Mouse (Mus musculus) thymus, adult 2 months (tissue): ENCODE measurements around the gene Zfp715.
"Not testable (repeated sequence)": the region's sequence is repeated elsewhere in the genome, so short reads cannot be mapped to it uniquely, and the experiment has no call there.

ENCODE experiments used
- CTCF ChIP-seq: fragments of 200-500 bp; IDR thresholded peaks from 2 replicates; pipeline ENCODE4 v1.5.1; 2012; ENCODE audit warnings: mild to moderate bottlenecking, control low read depth, low read length, moderate library complexity, borderline replicate concordance; ENCODE audit not compliant: control insufficient read depth, poor library complexity, insufficient read depth; ENCODE audit errors: extremely low read depth
- POLR2A ChIP-seq: fragments of 200-500 bp; IDR thresholded peaks from 2 replicates; pipeline ENCODE4 v1.6.1; 2012; ENCODE audit warnings: mild to moderate bottlenecking, low read length, control low read depth, moderate library complexity; ENCODE audit not compliant: control insufficient read depth, poor library complexity, insufficient read depth; ENCODE audit errors: extremely low read depth

GRCm38 (mm10) chr7:43349623-43350022, 36.5 kb upstream of the Zfp715 start:
- TF ChIP-seq CTCF, POLR2A: not testable (repeated sequence)
